Mouse (Mus musculus): ENCODE results near the gene Eif2d. TPM values are rescaled to one million over a fixed set of nuclear protein-coding genes. Genes with fewer than 3 reads are reported as not detected.

Eif2d gene
- polyA plus RNA-seq (2017; shearing (Covaris generic)): 74.6 TPM

GRCm38 (mm10) chr1:131153018-131153629 lies at the start of gene Eif2d:
Gene Eif2d (plus strand): TSS chr1:131153181.

GRCm38 (mm10) chr1:131138191-131139016 lies 14.6 kb upstream of the Eif2d start, which contains the start of gene Dyrk3:
Gene Dyrk3 (minus strand): TSS chr1:131138340.

Other genes with a start within 250 kb of the Eif2d start
- not detected for gene Il20, start 241.7 kb upstream of the Eif2d start, polyA plus RNA-seq (2017; shearing (Covaris generic))
- gene Il19, start 213.1 kb upstream of the Eif2d start, polyA plus RNA-seq (2017; shearing (Covaris generic)): not detected
- 6.0 TPM for gene Il10, start 133.3 kb upstream of the Eif2d start, polyA plus RNA-seq (2017; shearing (Covaris generic))
- gene Mapkapk2, start 55.4 kb upstream of the Eif2d start, polyA plus RNA-seq (2017; shearing (Covaris generic)): 6.5 TPM
- not detected for gene Dyrk3, start 14.8 kb upstream of the Eif2d start, polyA plus RNA-seq (2017; shearing (Covaris generic))
- gene Rassf5, start 92.1 kb downstream of the Eif2d start, polyA plus RNA-seq (2017; shearing (Covaris generic)): 464 TPM
- 204 TPM for gene Ikbke, start 126.4 kb downstream of the Eif2d start, polyA plus RNA-seq (2017; shearing (Covaris generic))